Mouse (Mus musculus): ENCODE measurements around the gene Dcaf11. TPM values are rescaled to one million over a fixed set of nuclear protein-coding genes. Genes with fewer than 3 reads are reported as not detected.

Dcaf11 gene
- 81.5 and 85.4 TPM in 2 replicates for polyA plus RNA-seq (2014; fragmentation: Nextera tagmentation; extraction: Ambion mirVana)

DNA sequence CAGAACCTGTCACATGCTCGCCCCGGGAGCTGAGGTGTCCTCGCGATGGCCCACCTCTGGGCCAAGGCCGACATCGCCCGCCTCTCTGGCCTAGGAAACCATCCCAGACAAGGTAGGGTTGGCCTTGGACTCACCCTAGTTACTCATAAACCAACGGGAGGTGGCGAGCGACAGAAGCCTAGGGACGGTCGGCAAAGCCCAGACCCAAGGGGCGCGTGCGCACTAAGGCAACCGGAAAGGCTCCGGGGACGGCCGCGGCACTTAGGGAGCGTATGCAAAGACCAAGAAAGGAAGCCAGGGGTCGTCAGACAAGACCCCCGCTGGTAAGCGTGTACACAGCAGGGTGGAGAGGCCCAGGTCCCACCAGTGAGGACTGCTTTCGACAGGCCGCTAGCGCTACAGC is at the start of gene Dcaf11:
TSS of gene Dcaf11 (plus strand) at position 208 of the 403 bp plus-strand sequence.
- H3K9me3 ChIP-seq (ENCODE audit: control insufficient read depth, low read length): no peaks in the 10 kb centered on the region
- H3K4me2 ChIP-seq (replicated peaks; ENCODE audit: low read depth, low read length): peak within 1 kb of the TSS; percentile 75
- 0 out of 2 replicates have a peak, but pooled peaks cover 4% of the 10 kb centered on the region for H3K4me1 ChIP-seq (replicated peaks; ENCODE audit: control insufficient read depth, insufficient read depth, low read length)
- peak within 1 kb of the TSS; percentile 91 for H3K27ac ChIP-seq (ENCODE audit: low read depth, low read length)
- under 1% methylated on average over 27 of the region's 27 CpGs for WGBS
- ATAC-seq (ENCODE audit: low FRiP score): peak; percentile 85
- H3K9ac ChIP-seq (ENCODE audit: low read depth, low read length): peak within 1 kb of the TSS; percentile 76
- peak within 1 kb of the TSS; percentile 43 for H3K4me3 ChIP-seq (ENCODE audit: low read depth, low read length)
- H3K36me3 ChIP-seq (ENCODE audit: control insufficient read depth, insufficient read depth, low read length): no peaks in the 10 kb centered on the region
- no peaks in the 10 kb centered on the region for H3K27me3 ChIP-seq (ENCODE audit: control insufficient read depth, insufficient read depth, low read length)
- peak; percentile 94 for DNase-seq (ENCODE audit: low spot score)

DNA sequence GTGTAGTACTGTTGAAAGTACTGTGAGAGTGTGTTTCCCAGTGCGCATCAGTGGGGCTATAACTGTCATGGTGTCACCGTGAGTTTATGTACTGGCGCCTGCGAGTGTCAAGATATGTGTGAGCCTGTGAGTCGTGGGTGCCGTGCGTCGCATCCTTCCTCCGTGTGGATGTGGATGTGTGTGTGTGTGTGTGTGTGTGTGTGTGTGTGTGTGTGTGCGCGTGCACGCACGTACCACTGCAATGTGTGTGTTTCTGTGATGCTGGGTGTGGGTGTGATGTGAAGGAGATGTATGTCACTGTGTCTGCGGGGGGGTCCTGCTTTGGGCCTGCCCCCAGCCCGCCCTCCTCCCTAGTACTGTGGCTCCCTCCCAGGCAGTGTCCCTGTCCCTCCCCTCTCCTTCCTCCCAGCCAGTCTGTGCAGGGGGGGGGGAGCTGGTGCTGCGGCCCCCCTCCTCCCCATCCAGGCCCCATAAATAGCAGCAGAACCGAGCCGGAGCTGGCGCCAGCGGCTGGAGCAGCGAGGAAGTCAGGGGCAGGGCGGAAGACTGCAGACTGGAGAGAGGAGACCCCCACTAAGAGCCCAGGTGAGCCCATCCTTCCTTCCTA is 49.6 kb upstream of the Dcaf11 start, which contains the start of gene Cpne6:
TSS of gene Cpne6 (plus strand) at position 321 of the 607 bp plus-strand sequence.
- H3K27me3 ChIP-seq (ENCODE audit: control insufficient read depth, insufficient read depth, low read length): no peaks in the 10 kb centered on the region
- WGBS: 75% methylated on average over 20 of the region's 22 CpGs
- H3K4me1 ChIP-seq (replicated peaks; ENCODE audit: control insufficient read depth, insufficient read depth, low read length): no peaks in the 10 kb centered on the region
- no peak for ATAC-seq (ENCODE audit: low FRiP score)
- no peaks in the 10 kb centered on the region for H3K9me3 ChIP-seq (ENCODE audit: control insufficient read depth, low read length)
- no peak within 1 kb of the TSS for H3K9ac ChIP-seq (ENCODE audit: low read depth, low read length)
- no peak for DNase-seq (ENCODE audit: low spot score)
- no peak within 1 kb of the TSS for H3K4me3 ChIP-seq (ENCODE audit: low read depth, low read length)
- H3K36me3 ChIP-seq (ENCODE audit: control insufficient read depth, insufficient read depth, low read length): no peaks in the 10 kb centered on the region
- no peak within 1 kb of the TSS for H3K4me2 ChIP-seq (replicated peaks; ENCODE audit: low read depth, low read length)
- H3K27ac ChIP-seq (ENCODE audit: low read depth, low read length): no peak within 1 kb of the TSS

DNA sequence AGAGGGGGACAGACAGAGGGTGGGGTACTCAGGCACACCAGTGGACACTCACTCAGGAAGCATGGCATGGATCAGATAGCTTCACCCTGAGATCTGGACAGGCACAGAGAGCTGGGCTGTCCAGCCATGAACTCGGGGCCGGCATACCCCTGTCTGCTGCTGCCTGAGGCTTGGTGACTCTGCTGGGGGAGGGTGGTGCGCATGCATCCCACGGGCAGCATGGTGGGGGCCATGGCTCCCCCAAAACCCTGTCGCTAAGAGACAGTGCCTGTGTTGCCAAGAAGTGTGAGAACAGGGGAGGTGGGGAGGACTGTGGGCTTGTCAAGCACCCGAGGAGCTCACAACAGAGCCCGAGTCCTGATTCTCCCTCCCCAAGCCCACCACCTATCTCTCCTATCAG is 48.8 kb upstream of the Dcaf11 start:
- Histone ChIP-seq H3K4me3 (ENCODE audit: low read depth, low read length) (no peak overlapping the region), H3K9ac (ENCODE audit: low read depth, low read length) (no peak overlapping the region), H3K27me3 (ENCODE audit: control insufficient read depth, insufficient read depth, low read length) (no peaks in the 10 kb centered on the region), H3K4me1 (replicated peaks; ENCODE audit: control insufficient read depth, insufficient read depth, low read length) (no peaks in the 10 kb centered on the region), H3K4me2 (replicated peaks; ENCODE audit: low read depth, low read length) (no peak overlapping the region), H3K27ac (ENCODE audit: low read depth, low read length) (no peak overlapping the region), H3K9me3 (ENCODE audit: control insufficient read depth, low read length) (no peaks in the 10 kb centered on the region), H3K36me3 (ENCODE audit: control insufficient read depth, insufficient read depth, low read length) (no peaks in the 10 kb centered on the region)
- ATAC-seq (ENCODE audit: low FRiP score) (no peak), DNase-seq (ENCODE audit: low spot score) (no peak)
- WGBS: 66% methylated on average over 7 of the region's 7 CpGs

DNA sequence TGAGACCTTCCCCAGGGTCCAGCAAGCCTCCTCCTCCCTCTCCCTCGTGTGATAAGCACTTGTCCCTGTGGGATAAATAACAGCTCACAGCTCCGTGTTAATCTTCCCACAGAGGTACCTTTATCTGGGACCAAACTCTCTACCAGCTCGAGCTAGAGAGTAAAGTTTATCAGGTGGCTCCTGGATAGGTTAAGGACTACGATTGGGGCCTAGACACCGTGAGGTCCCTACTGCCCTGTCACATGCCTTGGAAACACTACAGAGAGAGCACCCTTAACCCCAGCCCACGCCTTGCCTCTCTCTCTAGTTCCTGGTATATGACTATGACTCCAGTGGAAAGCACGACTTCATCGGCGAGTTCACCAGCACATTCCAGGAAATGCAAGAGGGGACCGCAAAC is 45.9 kb upstream of the Dcaf11 start:
- Histone ChIP-seq H3K9me3 (ENCODE audit: control insufficient read depth, low read length) (no peaks in the 10 kb centered on the region), H3K4me1 (replicated peaks; ENCODE audit: control insufficient read depth, insufficient read depth, low read length) (no peaks in the 10 kb centered on the region), H3K36me3 (ENCODE audit: control insufficient read depth, insufficient read depth, low read length) (no peaks in the 10 kb centered on the region), H3K27ac (ENCODE audit: low read depth, low read length) (no peak overlapping the region), H3K4me3 (ENCODE audit: low read depth, low read length) (no peak overlapping the region), H3K4me2 (replicated peaks; ENCODE audit: low read depth, low read length) (no peak overlapping the region), H3K9ac (ENCODE audit: low read depth, low read length) (no peak overlapping the region), H3K27me3 (ENCODE audit: control insufficient read depth, insufficient read depth, low read length) (no peaks in the 10 kb centered on the region)
- WGBS: 72% methylated on average over 10 of the region's 10 CpGs
- no peak for DNase-seq (ENCODE audit: low spot score)
- no peak for ATAC-seq (ENCODE audit: low FRiP score)

DNA sequence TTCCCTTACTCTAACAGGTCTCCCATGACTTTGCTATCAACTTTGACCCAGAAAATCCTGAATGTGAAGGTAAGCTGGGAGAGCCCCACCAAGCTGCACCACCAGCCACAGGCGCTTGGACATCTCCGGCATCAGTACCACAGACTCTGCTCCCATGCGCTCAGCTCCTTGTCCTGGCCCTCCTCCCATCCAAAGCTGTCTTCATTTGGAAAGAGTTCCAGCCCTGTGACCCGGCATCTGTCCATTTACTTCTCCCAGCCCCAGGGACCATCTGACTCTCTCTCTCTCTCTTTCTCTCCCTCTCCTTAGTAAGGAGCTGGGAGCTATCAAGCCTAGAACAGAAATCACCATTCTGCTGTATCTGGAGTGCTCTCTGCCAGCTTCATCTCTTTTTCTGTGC is 44.0 kb upstream of the Dcaf11 start:
- H3K36me3 ChIP-seq (ENCODE audit: control insufficient read depth, insufficient read depth, low read length): no peaks in the 10 kb centered on the region
- WGBS: 94% methylated on average over 4 of the region's 4 CpGs
- H3K9me3 ChIP-seq (ENCODE audit: control insufficient read depth, low read length): no peaks in the 10 kb centered on the region
- H3K4me2 ChIP-seq (replicated peaks; ENCODE audit: low read depth, low read length): no peak overlapping the region
- no peak overlapping the region for H3K4me3 ChIP-seq (ENCODE audit: low read depth, low read length)
- DNase-seq (ENCODE audit: low spot score) (no peak), ATAC-seq (ENCODE audit: low FRiP score) (no peak)
- no peak overlapping the region for H3K9ac ChIP-seq (ENCODE audit: low read depth, low read length)
- H3K27ac ChIP-seq (ENCODE audit: low read depth, low read length): no peak overlapping the region
- no peaks in the 10 kb centered on the region for H3K4me1 ChIP-seq (replicated peaks; ENCODE audit: control insufficient read depth, insufficient read depth, low read length)
- H3K27me3 ChIP-seq (ENCODE audit: control insufficient read depth, insufficient read depth, low read length): 0 out of 2 replicates have a peak, but pooled peaks cover 7% of the 10 kb centered on the region

DNA sequence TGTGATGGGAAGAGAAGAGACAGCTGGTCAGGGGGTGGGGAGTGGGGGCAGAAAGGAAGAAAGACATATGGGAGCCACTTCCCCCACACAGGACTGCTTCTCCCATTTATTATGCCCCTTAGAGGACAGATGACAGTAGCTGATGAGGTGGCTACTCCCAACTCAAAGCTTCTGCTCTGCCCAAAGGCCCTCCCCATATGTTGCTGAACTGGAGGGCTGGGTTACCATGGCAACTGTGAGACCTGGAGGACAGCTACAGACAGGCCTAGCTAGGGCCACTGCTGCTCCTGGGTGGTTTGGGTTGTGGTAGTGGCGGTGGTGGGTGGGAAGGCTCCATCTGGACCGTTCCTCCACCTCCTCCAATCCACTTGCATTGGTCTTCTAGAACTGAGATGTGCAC is 40.9 kb upstream of the Dcaf11 start:
- Histone ChIP-seq H3K9me3 (ENCODE audit: control insufficient read depth, low read length) (no peaks in the 10 kb centered on the region), H3K27ac (ENCODE audit: low read depth, low read length) (peak overlapping the region; percentile 27), H3K36me3 (ENCODE audit: control insufficient read depth, insufficient read depth, low read length) (no peaks in the 10 kb centered on the region), H3K4me3 (ENCODE audit: low read depth, low read length) (no peak overlapping the region), H3K4me2 (replicated peaks; ENCODE audit: low read depth, low read length) (no peak overlapping the region), H3K27me3 (ENCODE audit: control insufficient read depth, insufficient read depth, low read length) (peaks cover 11% of the 10 kb centered on the region; the same call in 1 of the 2 replicates), H3K4me1 (replicated peaks; ENCODE audit: control insufficient read depth, insufficient read depth, low read length) (no peaks in the 10 kb centered on the region), H3K9ac (ENCODE audit: low read depth, low read length) (no peak overlapping the region)
- ATAC-seq (ENCODE audit: low FRiP score) (peak; percentile 85), DNase-seq (ENCODE audit: low spot score) (peak; percentile 70)
- WGBS: 24% methylated on average over 2 of the region's 2 CpGs

DNA sequence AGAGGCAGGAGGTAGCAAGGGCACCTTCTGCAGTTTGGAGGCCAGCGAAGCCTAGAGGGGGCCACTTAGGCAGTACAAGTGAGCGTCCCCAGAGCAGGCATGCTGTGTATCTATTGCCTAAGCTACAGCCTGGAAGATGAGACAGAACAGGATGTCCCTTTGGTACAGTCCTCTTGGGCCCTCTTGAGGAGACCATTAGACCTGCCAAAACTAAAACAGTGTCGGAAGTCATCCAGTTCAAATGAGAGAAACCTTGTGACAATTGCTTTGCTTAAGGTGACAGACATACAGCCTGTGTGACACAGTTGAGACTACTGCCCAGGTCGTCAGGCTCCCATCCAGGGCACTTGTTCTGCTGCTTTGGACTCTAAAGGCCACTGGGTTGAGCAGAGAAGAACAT is 40.2 kb upstream of the Dcaf11 start:
- Histone ChIP-seq H3K36me3 (ENCODE audit: control insufficient read depth, insufficient read depth, low read length) (no peaks in the 10 kb centered on the region), H3K4me1 (replicated peaks; ENCODE audit: control insufficient read depth, insufficient read depth, low read length) (no peaks in the 10 kb centered on the region), H3K27me3 (ENCODE audit: control insufficient read depth, insufficient read depth, low read length) (peaks cover 11% of the 10 kb centered on the region; the same call in 1 of the 2 replicates), H3K27ac (ENCODE audit: low read depth, low read length) (peak overlapping the region; percentile 27), H3K4me2 (replicated peaks; ENCODE audit: low read depth, low read length) (no peak overlapping the region), H3K9me3 (ENCODE audit: control insufficient read depth, low read length) (no peaks in the 10 kb centered on the region), H3K9ac (ENCODE audit: low read depth, low read length) (no peak overlapping the region), H3K4me3 (ENCODE audit: low read depth, low read length) (no peak overlapping the region)
- 50% methylated on average over 4 of the region's 4 CpGs for WGBS
- ATAC-seq (ENCODE audit: low FRiP score): no peak
- DNase-seq (ENCODE audit: low spot score): peak; percentile 23

DNA sequence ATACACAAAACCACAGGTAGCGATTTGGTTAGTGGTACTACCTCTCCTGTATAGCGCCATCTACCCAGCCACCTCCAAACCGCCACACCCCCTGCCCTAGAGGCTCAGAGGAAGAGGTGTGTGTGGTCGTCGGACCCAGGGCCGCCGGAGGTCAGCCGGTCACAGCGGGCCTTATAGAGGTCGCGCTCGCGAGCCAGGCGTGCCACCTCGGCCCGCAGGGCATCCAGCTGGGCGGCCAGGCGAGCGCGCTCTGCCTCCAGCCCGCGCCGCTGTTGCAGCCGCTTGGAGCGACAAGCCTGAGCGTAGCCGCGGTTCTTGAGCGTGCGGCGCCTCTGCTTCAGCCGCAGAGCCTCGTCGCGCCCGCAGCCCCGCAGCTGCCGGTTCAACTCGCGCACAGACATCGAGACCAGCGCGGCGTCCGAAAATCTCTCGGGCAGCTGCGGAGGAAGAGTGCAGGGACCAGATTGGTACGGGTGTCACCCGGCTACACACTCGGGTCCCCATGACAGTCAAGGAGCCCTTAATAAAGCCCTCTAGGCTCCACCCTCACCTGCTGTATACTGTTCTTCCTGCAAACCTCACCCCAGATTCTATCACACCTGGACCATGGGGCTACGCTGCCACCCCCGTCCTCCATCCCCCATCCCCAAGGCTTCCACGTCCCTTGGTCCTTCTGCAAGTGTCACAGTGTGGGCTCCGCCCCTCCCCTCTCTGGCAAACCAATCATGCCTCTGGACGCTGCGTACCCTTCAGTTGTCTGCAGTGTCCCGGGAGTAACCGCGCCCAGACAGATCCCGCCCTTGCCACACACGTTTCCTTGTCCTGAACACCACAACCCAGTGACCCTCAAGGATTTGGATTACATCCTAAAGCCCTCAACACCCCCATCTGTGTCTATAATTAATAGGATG is 39.1 kb upstream of the Dcaf11 start:
- DNase-seq (ENCODE audit: low spot score): peak; percentile 65
- Histone ChIP-seq H3K9me3 (ENCODE audit: control insufficient read depth, low read length) (no peaks in the 10 kb centered on the region), H3K27ac (ENCODE audit: low read depth, low read length) (peak overlapping the region; percentile 61; the same call in 1 of the 2 replicates), H3K27me3 (ENCODE audit: control insufficient read depth, insufficient read depth, low read length) (peaks cover 11% of the 10 kb centered on the region; the same call in 1 of the 2 replicates), H3K36me3 (ENCODE audit: control insufficient read depth, insufficient read depth, low read length) (no peaks in the 10 kb centered on the region), H3K4me1 (replicated peaks; ENCODE audit: control insufficient read depth, insufficient read depth, low read length) (no peaks in the 10 kb centered on the region), H3K9ac (ENCODE audit: low read depth, low read length) (peak overlapping the region; percentile 57), H3K4me2 (replicated peaks; ENCODE audit: low read depth, low read length) (peak overlapping the region; percentile 93), H3K4me3 (ENCODE audit: low read depth, low read length) (peak overlapping the region; percentile 52)
- under 1% methylated on average over 61 of the region's 61 CpGs for WGBS
- ATAC-seq (ENCODE audit: low FRiP score): peak; percentile 71
